Mouse (Mus musculus): ENCODE measurements around the gene Faf2.

GRCm38 (mm10) chr13:54598622-54599143, 22.9 kb upstream of the Faf2 start:
- TF ChIP-seq CTCF (conservative IDR thresholded peaks at IDR 0.05; ENCODE audit: low read length): no peak
- TF ChIP-seq POU5F1 (IDR thresholded peaks at IDR 0.05; ENCODE audit: borderline replicate concordance, low read length): no peak
- TF ChIP-seq NANOG (IDR thresholded peaks at IDR 0.05; ENCODE audit: borderline replicate concordance, low read length): no peak
